Mouse (Mus musculus): ENCODE results near the gene Gm26657. TPM values are rescaled to one million over a fixed set of nuclear protein-coding genes. Genes with fewer than 3 reads are reported as not detected.

Gm26657 gene
- polyA plus RNA-seq (2017; shearing (Covaris generic)), result not detected

DNA sequence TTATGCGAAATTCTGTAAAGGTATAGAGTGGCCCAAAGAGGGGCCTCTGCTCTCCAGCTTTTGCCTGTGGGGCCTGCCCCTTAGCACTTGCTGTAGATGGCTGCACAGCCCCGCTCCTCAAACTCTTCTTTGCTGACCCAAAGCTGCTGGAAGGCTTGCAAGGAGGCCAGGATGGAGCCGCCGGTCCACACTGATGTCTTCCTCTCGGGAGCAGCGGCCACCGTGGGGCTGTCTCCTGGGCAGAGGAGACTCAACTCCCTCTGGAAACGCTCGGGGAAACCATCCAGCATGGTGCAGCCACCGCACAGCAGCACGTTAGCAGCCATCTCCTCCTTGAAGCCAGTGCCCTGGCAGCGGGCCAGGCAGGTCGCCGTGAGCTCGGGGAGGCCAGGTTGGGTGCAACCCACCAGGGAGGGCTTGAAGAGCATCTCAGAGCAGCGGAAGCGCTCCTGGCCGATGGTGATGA lies at the start of gene Gm26657:
Gene Gm26657, plus strand, starts transcription at position 51 of the 466 bp plus-strand sequence.

DNA sequence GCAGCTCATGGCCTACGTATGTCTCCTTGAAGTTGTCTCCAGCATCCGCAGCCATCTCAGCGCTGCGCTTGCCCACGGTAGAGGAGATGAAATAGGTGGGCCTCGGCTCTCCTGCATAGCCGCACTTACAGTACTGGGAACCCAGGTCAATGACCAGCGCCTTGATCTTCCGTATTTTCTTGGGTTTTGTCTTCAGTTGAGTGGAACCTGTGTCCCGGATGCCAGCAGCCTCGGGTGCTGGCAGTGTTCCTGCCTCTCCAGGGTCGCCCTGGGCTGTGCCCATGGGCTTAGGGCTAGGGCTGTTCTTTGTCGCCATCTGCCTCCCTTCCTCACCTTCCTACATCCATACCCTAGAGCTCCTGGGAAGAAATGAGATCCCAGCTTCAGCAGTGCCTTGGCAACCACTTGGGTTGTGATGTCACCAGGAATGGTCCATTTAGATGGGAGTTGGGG lies 1.2 kb downstream of the Gm26657 start, which contains the start of gene Actl7b:
Gene Actl7b, minus strand, starts transcription at position 403 of the 453 bp plus-strand sequence.

DNA sequence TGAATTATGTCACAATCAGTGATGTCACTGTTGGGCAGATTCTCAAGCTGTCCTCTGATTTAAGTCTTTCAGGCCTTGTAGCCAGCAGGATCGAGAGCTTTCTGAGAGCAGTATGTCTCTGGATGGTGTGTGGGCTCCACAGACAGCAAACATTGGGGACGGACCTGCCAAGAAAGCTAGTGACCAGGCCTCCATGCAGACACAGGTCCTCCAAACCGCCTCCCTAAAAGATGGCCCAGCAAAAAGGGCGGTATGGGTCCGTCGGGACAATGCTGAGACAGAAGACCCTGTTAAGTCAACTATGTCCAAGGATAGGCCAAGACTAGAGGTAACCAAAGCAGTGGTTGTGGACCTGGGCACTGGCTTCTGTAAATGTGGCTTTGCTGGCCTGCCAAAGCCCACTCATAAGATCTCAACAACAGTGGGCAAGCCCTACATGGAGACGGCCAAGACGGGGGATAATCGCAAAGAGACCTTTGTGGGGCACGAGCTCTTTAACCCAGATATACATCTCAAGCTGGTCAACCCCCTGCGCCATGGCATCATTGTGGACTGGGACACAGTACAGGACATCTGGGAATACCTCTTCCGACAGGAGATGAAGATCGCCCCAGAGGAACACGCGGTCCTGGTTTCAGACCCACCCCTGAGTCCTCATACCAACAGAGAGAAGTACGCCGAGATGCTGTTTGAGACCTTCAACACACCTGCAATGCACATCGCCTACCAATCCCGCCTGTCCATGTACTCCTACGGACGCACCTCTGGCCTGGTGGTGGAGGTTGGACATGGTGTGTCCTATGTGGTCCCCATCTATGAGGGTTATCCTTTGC lies 3.7 kb downstream of the Gm26657 start, which contains the start of gene Actl7a:
Gene Actl7a, plus strand, starts transcription at position 51 of the 833 bp plus-strand sequence.

Other genes starting within 250 kb of the Gm26657 start
- gene Actl7b, start 1.4 kb downstream of the Gm26657 start, polyA plus RNA-seq (2017; shearing (Covaris generic)), result not detected
- gene Actl7a, start 3.3 kb downstream of the Gm26657 start, polyA plus RNA-seq (2017; shearing (Covaris generic)), result not detected
- gene Elp1, start 62.3 kb downstream of the Gm26657 start, polyA plus RNA-seq (2017; shearing (Covaris generic)), result 23.9 TPM
- 8.9 TPM for gene Fam206a, start 62.3 kb downstream of the Gm26657 start, polyA plus RNA-seq (2017; shearing (Covaris generic))
- gene Ctnnal1, start 125.1 kb downstream of the Gm26657 start, polyA plus RNA-seq (2017; shearing (Covaris generic)), result 1.5 TPM
- 12.9 TPM for gene Tmem245, start 207.4 kb downstream of the Gm26657 start, polyA plus RNA-seq (2017; shearing (Covaris generic))